ENCODE assay signal across 13 mouse cellular contexts in genomic region chr11:7862547-7862946, GRCm38 (mm10).
DNase-seq lines count a peak whose midpoint lies in the region; ATAC-seq and TF ChIP-seq lines count a peak whose summit lies in the region.
"Had no signal": no experiment of that assay in that cellular context is flagged by ENCODE, and none has a peak within 500 bp of the region (broad histone marks: within the 10 kb centered on the region; RNA-seq: fewer than 3 reads in every experiment).

No protein-coding gene starts in this region.

- no peak overlapping the region for H3K9ac ChIP-seq in heart, postnatal 0 days (replicated peaks; ENCODE audit: low read depth, low read length)
- H3K9ac ChIP-seq: embryonic facial prominence, embryonic 13.5 days; heart, embryonic 15.5 days; liver, embryonic 13.5 days had no signal

- intact Hi-C loops in gastrocnemius, postnatal 14 days (cut with DNase I; ENCODE audit: low total_unique reads), result no loop called here
- intact Hi-C loops in left cerebral cortex, adult 2 months (cut with DNase I), result no loop called here
- intact Hi-C loops in left cerebral cortex, postnatal 36 days (cut with DNase I), result no loop called here
- intact Hi-C loops in left cerebral cortex, postnatal 25 days (cut with DNase I), result no loop called here

- ATAC-seq in heart, postnatal 0 days (ENCODE audit: insufficient read depth, low read depth), result no peak
- ATAC-seq: forebrain, embryonic 16.5 days had no signal

- TF ChIP-seq EP300 in heart, postnatal 0 days (IDR thresholded peaks at IDR 0.05; ENCODE audit: low read depth), result no peak

- H3K27ac ChIP-seq in left cerebral cortex, adult 2 months, result no peak overlapping the region
- no peak overlapping the region for H3K27ac ChIP-seq in heart, postnatal 0 days (ENCODE audit: low read depth)
- H3K27ac ChIP-seq: embryonic facial prominence, embryonic 13.5 days; heart, embryonic 15.5 days; liver, embryonic 13.5 days; midbrain, embryonic 10.5 days had no signal

- peak; percentile 26 for TF ChIP-seq CTCF in left cerebral cortex, adult 2 months (IDR thresholded peaks at IDR 0.05)
- TF ChIP-seq CTCF in heart, postnatal 0 days (IDR thresholded peaks at IDR 0.05; ENCODE audit: low read depth), result peak; percentile 36

- no peaks in the 10 kb centered on the region for H3K27me3 ChIP-seq in heart, postnatal 0 days (ENCODE audit: control insufficient read depth, insufficient read depth, low read length)
- H3K27me3 ChIP-seq: embryonic facial prominence, embryonic 13.5 days; heart, embryonic 15.5 days; liver, embryonic 13.5 days had no signal

- H3K36me3 ChIP-seq in heart, postnatal 0 days (replicated peaks; ENCODE audit: control insufficient read depth, insufficient read depth, low read length), result no peaks in the 10 kb centered on the region
- H3K36me3 ChIP-seq: embryonic facial prominence, embryonic 13.5 days; heart, embryonic 15.5 days; liver, embryonic 13.5 days; midbrain, embryonic 10.5 days had no signal

- DNase-seq in gastrocnemius, adult 18-20 months (ENCODE audit: low spot score), result peak; percentile 3
- DNase-seq in gastrocnemius, postnatal 14 days, result no peak
- DNase-seq in left cerebral cortex, adult 2 months (ENCODE audit: extremely low spot score in 1 of 2, low spot score in 2 of 2), result no peak
- DNase-seq in left cerebral cortex, postnatal 36 days (ENCODE audit: low spot score in 2 of 2), result no peak
- no peak for DNase-seq in heart, postnatal 0 days (ENCODE audit: low spot score)
- DNase-seq in lung, postnatal 14 days, result peak; percentile 21
- no peak for DNase-seq in left cerebral cortex, postnatal 25 days (ENCODE audit: low spot score in 2 of 2)
- no peak for DNase-seq in layer of hippocampus, adult 18-20 months (ENCODE audit: low spot score in 2 of 2)
- DNase-seq: liver, embryonic 13.5 days had no signal

- H3K9me3 ChIP-seq in heart, postnatal 0 days (replicated peaks; ENCODE audit: control insufficient read depth, low read length), result no peaks in the 10 kb centered on the region
- H3K9me3 ChIP-seq: embryonic facial prominence, embryonic 13.5 days; heart, embryonic 15.5 days; liver, embryonic 13.5 days; midbrain, embryonic 10.5 days had no signal

- no peak overlapping the region for H3K4me2 ChIP-seq in heart, postnatal 0 days (ENCODE audit: low read depth, low read length)
- H3K4me2 ChIP-seq: embryonic facial prominence, embryonic 13.5 days; heart, embryonic 15.5 days; liver, embryonic 13.5 days had no signal

- H3K4me1 ChIP-seq in heart, postnatal 0 days (ENCODE audit: control insufficient read depth, insufficient read depth), result no peaks in the 10 kb centered on the region
- H3K4me1 ChIP-seq: heart, embryonic 15.5 days; liver, embryonic 13.5 days; midbrain, embryonic 10.5 days had no signal

- no peak overlapping the region for H3K4me3 ChIP-seq in left cerebral cortex, adult 2 months
- no peak overlapping the region for H3K4me3 ChIP-seq in heart, postnatal 0 days (ENCODE audit: low read depth, low read length)
- H3K4me3 ChIP-seq: embryonic facial prominence, embryonic 13.5 days; heart, embryonic 15.5 days; liver, embryonic 13.5 days; midbrain, embryonic 10.5 days had no signal

Comparison
In these comparisons a context has a peak if more than half of its experiments do, and no peak if none do; other contexts are left out.
1. DNase-seq: peak in gastrocnemius, adult 18-20 months (single experiment) and lung, postnatal 14 days (single experiment); none in gastrocnemius, postnatal 14 days (single experiment), left cerebral cortex, adult 2 months (0 of 2), left cerebral cortex, postnatal 36 days (0 of 2), heart, postnatal 0 days (single experiment), left cerebral cortex, postnatal 25 days (0 of 2) and layer of hippocampus, adult 18-20 months (0 of 2).